Mouse (Mus musculus) midbrain, embryonic 16.5 days (tissue): Measurements from ENCODE around the gene Slc24a3. TPM values are rescaled to one million over a fixed set of nuclear protein-coding genes. Genes with fewer than 3 reads are reported as not detected.

Experiments used
- ATAC-seq: fragments of 200-750 bp; cut with Nextera tagmentation; 2 replicates; pipeline ENCODE4 v1.8.0; 2017; ENCODE audit warnings: moderate TSS enrichment
- H3K27ac ChIP-seq: fragments of 300-500 bp; sonication (generic); 2 replicates; pipeline ENCODE4 v1.5.1; 2014; ENCODE audit warnings: mild to moderate bottlenecking, low read length, mixed read lengths
- H3K27me3 ChIP-seq: fragments of 300-500 bp; sonication (generic); 2 replicates; pipeline ENCODE4 v1.6.1; 2014; ENCODE audit warnings: low read depth, low read length, mixed read lengths; ENCODE audit not compliant: control insufficient read depth, insufficient read depth
- H3K36me3 ChIP-seq: fragments of 300-500 bp; sonication (generic); 2 replicates; pipeline ENCODE4 v1.6.1; 2014; ENCODE audit warnings: mild to moderate bottlenecking, low read length, moderate library complexity, mixed read lengths; ENCODE audit not compliant: control insufficient read depth, insufficient read depth
- H3K4me1 ChIP-seq: fragments of 300-500 bp; sonication (generic); 2 replicates; pipeline ENCODE4 v1.6.1; 2014; ENCODE audit warnings: mild to moderate bottlenecking, low read length, mixed read lengths; ENCODE audit not compliant: control insufficient read depth, insufficient read depth
- H3K4me2 ChIP-seq: fragments of 300-500 bp; sonication (generic); 2 replicates; pipeline ENCODE4 v1.6.1; 2014; ENCODE audit warnings: mild to moderate bottlenecking, low read length, mixed read lengths
- H3K4me3 ChIP-seq: fragments of 300-500 bp; sonication (generic); 2 replicates; pipeline ENCODE4 v1.5.1; 2014; ENCODE audit warnings: low read depth, mild to moderate bottlenecking, low read length, moderate library complexity, mixed read lengths
- H3K9ac ChIP-seq: fragments of 300-500 bp; sonication (generic); 2 replicates; pipeline ENCODE4 v1.6.1; 2014; ENCODE audit warnings: low read depth, low read length, mixed read lengths
- H3K9me3 ChIP-seq: fragments of 300-500 bp; sonication (generic); replicated peaks from 2 replicates; pipeline ENCODE4 v1.6.1; 2014; ENCODE audit warnings: mild to moderate bottlenecking, low read length, mixed read lengths; ENCODE audit not compliant: control insufficient read depth, poor library complexity, severe bottlenecking
- WGBS: fragments of 180-500 bp; shearing (Covaris S2); extraction: QIAGEN DNeasy Blood & Tissue Kit; methylation state at CpG from one replicate; pipeline ENCODE4 v1.1.7; 2014; 5-methylcytosine and 5-hydroxymethylcytosine counted together
- polyA plus RNA-seq: library from polyadenylated mRNA; unstranded; fragments of >200 nt; fragmentation: Nextera tagmentation; extraction: Ambion mirVana; gene quantifications from 2 replicates; pipeline ENCODE4 v1.2.1, GENCODE M21; 2015

Slc24a3 gene
- polyA plus RNA-seq, 1 experiment from 2014 or later = 18.7 TPM

DNA sequence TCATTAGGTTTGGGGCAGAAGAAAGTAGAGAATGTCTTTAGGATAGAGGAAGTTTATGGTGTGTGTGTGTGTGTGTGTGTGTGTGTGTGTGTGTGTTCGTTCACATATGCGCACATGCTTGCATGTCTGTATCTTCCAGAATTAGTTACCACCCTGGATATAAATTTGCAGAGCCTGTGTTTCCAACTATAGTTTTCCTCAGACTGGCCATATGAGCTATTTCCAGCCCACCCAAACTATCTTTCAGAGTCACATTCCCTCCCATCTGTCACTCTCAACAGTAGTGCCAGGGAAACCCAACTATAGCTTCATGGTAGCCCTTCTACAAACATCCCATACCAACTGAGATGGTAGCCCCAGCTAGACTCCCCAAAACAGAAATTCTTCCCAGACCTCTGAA, 250.2 kb downstream of the Slc24a3 start:
- H3K9ac ChIP-seq = no peak overlapping the region
- no peak overlapping the region for H3K4me2 ChIP-seq
- H3K36me3 ChIP-seq = no peaks in the 10 kb centered on the region
- no peak overlapping the region for H3K27ac ChIP-seq
- ATAC-seq = no peak
- WGBS = 100% methylated on average over 2 of the region's 2 CpGs
- H3K27me3 ChIP-seq = no peaks in the 10 kb centered on the region
- H3K4me1 ChIP-seq = peaks cover 6% of the 10 kb centered on the region
- H3K4me3 ChIP-seq = no peak overlapping the region
- no peaks in the 10 kb centered on the region for H3K9me3 ChIP-seq

- H3K4me2 ChIP-seq = no peak overlapping the region
- 88% methylated on average over 2 of the region's 2 CpGs for WGBS
- H3K4me1 ChIP-seq = peaks cover 6% of the 10 kb centered on the region
- no peak overlapping the region for H3K9ac ChIP-seq
- H3K9me3 ChIP-seq = no peaks in the 10 kb centered on the region
- no peak overlapping the region for H3K27ac ChIP-seq
- ATAC-seq = no peak
- H3K27me3 ChIP-seq = no peaks in the 10 kb centered on the region
- H3K4me3 ChIP-seq = no peak overlapping the region
- no peaks in the 10 kb centered on the region for H3K36me3 ChIP-seq
Observed at GRCm38 (mm10) chr2:145419078-145419477, 251.5 kb downstream of the Slc24a3 start.

GRCm38 (mm10) chr2:145420967-145421888, 253.7 kb downstream of the Slc24a3 start:
- peaks cover 6% of the 10 kb centered on the region for H3K4me1 ChIP-seq
- no peaks in the 10 kb centered on the region for H3K36me3 ChIP-seq
- no peaks in the 10 kb centered on the region for H3K9me3 ChIP-seq
- no peak overlapping the region for H3K4me3 ChIP-seq
- no peaks in the 10 kb centered on the region for H3K27me3 ChIP-seq
- peak; percentile 56; the same call in 1 of the 2 replicates for ATAC-seq
- WGBS = 63% methylated on average over 5 of the region's 5 CpGs
- H3K9ac ChIP-seq = no peak overlapping the region
- H3K27ac ChIP-seq = no peak overlapping the region
- H3K4me2 ChIP-seq = no peak overlapping the region

GRCm38 (mm10) chr2:145421889-145422212, 254.3 kb downstream of the Slc24a3 start:
- Histone ChIP-seq H3K4me3 (no peak overlapping the region), H3K4me1 (peaks cover 6% of the 10 kb centered on the region), H3K27me3 (no peaks in the 10 kb centered on the region), H3K27ac (no peak overlapping the region), H3K36me3 (no peaks in the 10 kb centered on the region), H3K9me3 (no peaks in the 10 kb centered on the region), H3K9ac (no peak overlapping the region), H3K4me2 (no peak overlapping the region)
- 62% methylated on average over 3 of the region's 3 CpGs for WGBS
- no peak for ATAC-seq

DNA sequence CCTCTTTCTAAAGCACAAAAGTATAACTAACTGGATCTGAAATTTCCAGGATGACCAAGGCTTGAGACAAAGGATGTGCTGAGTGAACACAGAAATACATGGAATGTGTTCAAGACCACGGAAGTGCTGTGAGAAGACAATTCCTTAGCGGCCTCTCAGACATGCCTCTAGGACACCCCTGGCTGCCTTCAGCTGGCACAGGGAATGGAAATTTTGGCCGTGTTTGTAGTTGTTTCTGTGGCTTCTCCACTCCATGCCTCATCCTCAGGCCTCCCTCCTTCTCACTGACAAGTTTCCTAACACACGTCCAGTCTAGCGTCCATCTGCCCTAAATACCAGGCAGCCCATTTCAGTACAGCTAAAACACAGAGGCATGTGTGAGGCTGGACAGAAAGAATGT, 262.4 kb downstream of the Slc24a3 start:
- H3K27me3 ChIP-seq = no peaks in the 10 kb centered on the region
- no peak for ATAC-seq
- H3K9ac ChIP-seq = no peak overlapping the region
- no peak overlapping the region for H3K4me3 ChIP-seq
- H3K9me3 ChIP-seq = no peaks in the 10 kb centered on the region
- no peaks in the 10 kb centered on the region for H3K4me1 ChIP-seq
- H3K36me3 ChIP-seq = no peaks in the 10 kb centered on the region
- 91% methylated on average over 5 of the region's 5 CpGs for WGBS
- H3K4me2 ChIP-seq = no peak overlapping the region
- H3K27ac ChIP-seq = no peak overlapping the region

- H3K4me1 ChIP-seq = no peaks in the 10 kb centered on the region
- WGBS = 98% methylated on average over 1 of the region's 1 CpGs
- H3K27me3 ChIP-seq = no peaks in the 10 kb centered on the region
- H3K36me3 ChIP-seq = no peaks in the 10 kb centered on the region
- no peaks in the 10 kb centered on the region for H3K9me3 ChIP-seq
- no peak for ATAC-seq
- no peak overlapping the region for H3K4me2 ChIP-seq
- no peak overlapping the region for H3K27ac ChIP-seq
- no peak overlapping the region for H3K9ac ChIP-seq
- no peak overlapping the region for H3K4me3 ChIP-seq
Observed at GRCm38 (mm10) chr2:145434068-145434467, 266.5 kb downstream of the Slc24a3 start.

- Histone ChIP-seq H3K4me3 (no peak overlapping the region), H3K27ac (no peak overlapping the region), H3K9ac (no peak overlapping the region), H3K36me3 (no peaks in the 10 kb centered on the region), H3K4me2 (no peak overlapping the region), H3K9me3 (no peaks in the 10 kb centered on the region), H3K4me1 (no peaks in the 10 kb centered on the region), H3K27me3 (no peaks in the 10 kb centered on the region)
- whole genome bisulfite sequencing = 35% methylated on average over 5 of the region's 5 CpGs
- ATAC-seq = no peak
Observed at GRCm38 (mm10) chr2:145438336-145438735, 270.8 kb downstream of the Slc24a3 start.

- H3K27me3 ChIP-seq = no peaks in the 10 kb centered on the region
- no peaks in the 10 kb centered on the region for H3K9me3 ChIP-seq
- no peaks in the 10 kb centered on the region for H3K36me3 ChIP-seq
- H3K4me2 ChIP-seq = no peak overlapping the region
- no peak overlapping the region for H3K27ac ChIP-seq
- no peaks in the 10 kb centered on the region for H3K4me1 ChIP-seq
- H3K9ac ChIP-seq = no peak overlapping the region
- WGBS = 95% methylated on average over 1 of the region's 1 CpGs
- H3K4me3 ChIP-seq = no peak overlapping the region
- 0 out of 2 replicates have a peak, but pooled peaks have one; percentile 36 for ATAC-seq
Observed at GRCm38 (mm10) chr2:145439755-145440154, 272.2 kb downstream of the Slc24a3 start.

DNA sequence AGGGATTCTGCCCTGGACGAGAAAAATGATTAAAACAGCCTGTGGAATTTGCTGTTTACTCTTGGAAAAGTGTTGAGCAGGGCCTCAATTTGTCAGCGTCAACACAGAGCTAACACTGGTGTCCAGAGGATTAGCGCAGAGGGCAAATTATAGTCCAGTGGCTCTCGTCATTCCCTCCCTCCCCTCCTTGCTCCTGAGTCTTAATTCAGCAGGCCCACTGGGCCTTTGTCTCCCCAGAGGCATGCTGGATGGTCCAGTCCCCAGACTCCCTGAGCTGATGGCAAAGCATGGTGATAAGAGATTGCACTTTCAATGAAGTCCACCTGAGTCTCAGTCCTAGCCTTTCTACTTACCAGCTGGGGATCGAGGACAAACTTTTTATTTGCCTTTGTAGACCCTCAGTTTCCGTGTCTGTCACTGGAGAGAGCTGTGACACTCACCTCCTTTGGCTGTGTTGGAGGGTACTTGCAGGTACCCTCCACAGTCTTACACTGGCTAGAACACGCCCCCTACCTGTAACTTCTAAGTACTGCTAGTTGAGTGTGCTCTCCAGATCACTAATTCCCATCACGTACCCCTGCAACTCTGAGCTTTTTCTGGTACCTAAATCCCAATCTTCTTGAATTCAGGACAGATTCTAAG, 289.7 kb downstream of the Slc24a3 start:
- Histone ChIP-seq H3K27me3 (no peaks in the 10 kb centered on the region), H3K4me3 (no peak overlapping the region), H3K36me3 (no peaks in the 10 kb centered on the region), H3K9me3 (no peaks in the 10 kb centered on the region), H3K9ac (no peak overlapping the region), H3K27ac (no peak overlapping the region), H3K4me1 (peaks cover 5% of the 10 kb centered on the region; the same call in 1 of the 2 replicates), H3K4me2 (no peak overlapping the region)
- 37% methylated on average over 8 of the region's 8 CpGs for WGBS
- no peak for ATAC-seq
